Mouse (Mus musculus) urinary bladder, adult 18-20 months (tissue): ENCODE data around the gene Aldh9a1.

ENCODE experiments used
- DNase-seq, 2 experiments: peaks; one replicate each; pipeline ENCODE4 v3.0.0; 2022; ENCODE audit warnings: low spot score in 2 of 2, mixed read lengths in 2 of 2

Gene Aldh9a1

DNA sequence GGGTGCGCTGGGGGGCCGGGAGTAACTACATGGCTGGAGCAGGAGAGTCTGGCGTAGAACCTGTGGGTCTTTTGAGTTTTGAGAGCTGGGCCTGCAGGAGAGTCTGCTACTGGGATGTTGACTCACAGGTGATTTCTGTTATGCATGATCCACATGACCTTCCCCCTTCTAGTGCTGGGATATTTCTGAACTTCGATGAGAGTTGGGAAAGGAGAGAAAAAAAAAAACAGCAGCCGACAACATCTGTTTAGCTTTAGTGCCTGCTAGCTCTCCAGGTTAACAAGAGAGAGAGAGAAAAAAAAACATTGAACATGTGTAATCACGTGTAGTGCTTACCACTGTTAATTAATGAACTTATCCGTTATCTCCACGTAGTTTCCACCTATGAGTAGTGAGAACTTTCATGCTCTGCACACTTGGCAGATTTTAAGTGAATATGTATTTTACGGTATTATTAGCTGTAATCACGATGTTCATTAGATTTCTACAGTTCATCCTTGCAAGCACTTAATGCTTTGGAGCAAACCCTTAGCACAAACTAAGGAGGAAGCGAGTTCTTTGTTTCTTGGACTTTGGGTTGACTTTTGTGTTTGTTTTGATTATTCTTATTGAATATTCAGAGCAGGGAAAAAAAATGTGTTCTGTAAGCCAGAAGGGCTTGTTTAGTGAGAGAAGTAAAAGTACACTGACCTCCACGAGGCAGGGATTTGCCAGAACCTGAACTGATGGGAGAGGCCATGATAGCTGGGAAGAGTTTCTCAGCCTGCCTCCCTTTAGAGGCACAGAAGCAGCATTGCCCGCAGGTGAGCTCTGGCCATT is 1.0 kb downstream of the Aldh9a1 start:
- no peak for DNase-seq

DNA sequence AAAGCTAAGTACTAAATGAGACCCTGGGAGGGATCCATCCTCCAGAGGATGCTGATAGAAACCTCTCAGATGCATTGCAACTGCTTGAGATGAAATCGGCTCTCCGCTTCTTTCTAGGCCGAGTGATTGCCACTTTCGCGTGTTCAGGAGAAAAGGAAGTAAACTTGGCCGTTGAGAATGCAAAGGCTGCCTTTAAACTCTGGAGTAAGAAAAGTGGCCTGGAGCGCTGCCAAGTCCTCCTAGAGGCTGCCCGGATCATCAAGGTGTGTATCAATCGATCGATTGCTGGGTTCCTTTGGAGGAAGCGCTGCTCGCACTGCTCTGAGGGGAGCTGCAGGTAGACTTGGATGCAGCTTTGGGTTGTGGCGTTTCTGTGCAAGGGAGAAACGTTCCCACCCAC is 2.6 kb downstream of the Aldh9a1 start:
- DNase-seq: no peak

DNA sequence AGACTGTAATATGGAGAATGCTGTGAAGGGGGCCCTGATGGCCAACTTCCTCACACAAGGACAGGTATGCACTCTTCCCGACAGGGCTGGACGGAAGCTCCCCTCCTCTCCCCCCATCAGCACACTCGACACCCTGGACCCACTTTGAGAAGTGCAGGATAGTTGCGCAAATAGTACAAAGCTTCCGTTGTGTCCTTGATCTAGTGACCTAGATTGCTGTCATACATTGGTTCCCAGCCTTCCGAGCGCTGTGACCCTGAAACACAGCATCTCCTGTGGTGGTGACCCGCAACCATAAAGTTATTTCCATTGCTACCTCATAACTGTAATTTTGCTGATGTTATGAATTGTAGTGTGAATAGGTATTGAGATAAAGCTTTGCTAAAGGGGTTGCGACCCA is 7.6 kb downstream of the Aldh9a1 start:
- no peak for DNase-seq

DNA sequence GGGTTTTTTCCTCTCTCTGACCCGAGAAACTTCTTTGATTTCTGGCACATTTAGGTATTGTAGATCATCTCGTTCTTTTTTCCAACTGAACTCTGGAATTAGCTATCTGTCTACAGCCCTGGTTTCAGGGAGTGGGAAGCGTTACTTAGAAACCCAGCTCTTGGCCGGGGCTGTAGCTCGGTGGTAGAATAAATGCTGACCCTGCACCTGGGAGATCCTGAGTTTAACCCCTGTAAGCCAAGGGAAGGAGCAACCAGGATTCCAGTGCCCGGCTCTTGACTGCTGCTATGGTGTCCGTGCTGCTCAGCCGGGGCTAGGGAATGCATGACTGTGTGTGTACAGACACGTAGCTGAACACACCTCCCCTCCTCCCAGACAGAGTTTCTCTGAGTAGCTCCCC is 8.9 kb downstream of the Aldh9a1 start:
- no peak for DNase-seq

DNA sequence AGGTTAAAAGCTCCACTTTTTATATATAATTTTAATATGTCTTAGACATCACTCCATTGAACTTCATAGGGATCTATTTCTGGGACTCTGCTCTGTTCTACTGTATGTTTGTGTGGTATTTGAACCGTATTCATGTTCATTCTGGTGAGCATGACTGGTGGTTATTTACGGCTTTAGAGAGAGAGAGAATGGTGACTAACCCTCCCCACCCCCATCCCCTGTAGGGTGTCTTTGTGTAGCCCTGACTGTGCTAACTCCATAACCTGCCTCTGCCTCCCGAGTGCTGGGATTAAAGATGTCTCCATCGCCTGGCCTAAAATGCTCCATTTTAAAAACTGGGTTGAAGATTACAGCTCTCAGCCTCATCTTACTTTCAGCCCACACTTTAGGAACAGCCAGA is 10.5 kb downstream of the Aldh9a1 start:
- DNase-seq: no peak

DNA sequence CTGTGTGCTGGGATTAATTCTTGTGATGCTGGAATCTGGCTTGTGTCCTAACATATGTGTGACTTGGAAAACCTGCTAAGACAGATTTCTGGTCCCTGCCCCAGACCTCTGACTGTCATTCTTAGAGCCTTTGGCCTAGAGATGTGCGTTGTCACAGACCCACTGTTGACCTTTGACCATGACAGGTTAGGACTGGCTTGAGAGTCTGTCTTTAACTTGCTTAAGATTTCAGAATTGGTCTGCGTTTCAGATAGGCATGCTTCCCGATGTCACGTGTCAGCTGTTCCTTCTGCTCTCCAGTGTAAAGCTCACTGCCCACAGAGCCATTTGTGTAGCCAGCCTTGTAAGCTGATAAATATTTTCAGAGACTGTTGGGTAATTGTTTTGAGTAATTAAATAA is 13.0 kb downstream of the Aldh9a1 start:
- no peak for DNase-seq

DNA sequence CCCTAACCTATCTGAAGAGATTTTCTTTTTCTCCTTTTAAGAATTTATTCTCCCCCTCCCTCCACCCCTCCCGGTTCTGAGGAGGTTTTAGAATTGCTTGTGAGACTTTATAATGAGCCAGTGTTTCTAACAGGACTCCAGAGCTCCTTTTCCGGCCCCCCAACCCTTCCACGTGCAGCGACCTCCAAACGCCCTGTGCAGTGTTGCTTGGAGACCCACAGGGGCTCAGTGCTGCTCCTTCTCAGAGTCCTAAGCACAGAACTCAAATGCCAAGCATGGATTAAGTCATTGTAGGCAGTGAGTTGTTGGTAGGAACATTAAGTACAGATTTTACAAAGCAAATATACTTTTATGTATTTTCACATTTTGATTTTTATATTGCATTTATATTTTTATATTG is 13.5 kb downstream of the Aldh9a1 start:
- no peak for DNase-seq

DNA sequence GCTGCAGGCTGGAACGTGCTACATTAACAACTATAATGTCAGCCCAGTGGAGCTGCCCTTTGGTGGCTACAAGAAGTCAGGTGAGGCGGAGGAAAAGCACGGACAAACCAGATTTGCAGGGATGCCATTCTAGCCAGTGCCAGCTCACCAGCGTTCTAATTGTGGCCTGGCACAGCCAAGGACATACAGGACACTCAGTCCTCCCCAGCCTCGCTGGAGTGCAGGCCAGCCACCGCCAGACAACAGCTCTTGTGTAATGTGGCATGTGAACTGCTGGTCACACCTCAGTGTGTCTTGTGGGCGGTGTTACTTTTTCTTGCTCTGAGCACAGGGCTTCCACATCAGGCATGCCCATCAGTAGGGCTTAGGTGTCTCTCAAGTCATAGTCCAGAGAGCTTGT is 16.0 kb downstream of the Aldh9a1 start:
- no peak for DNase-seq

DNA sequence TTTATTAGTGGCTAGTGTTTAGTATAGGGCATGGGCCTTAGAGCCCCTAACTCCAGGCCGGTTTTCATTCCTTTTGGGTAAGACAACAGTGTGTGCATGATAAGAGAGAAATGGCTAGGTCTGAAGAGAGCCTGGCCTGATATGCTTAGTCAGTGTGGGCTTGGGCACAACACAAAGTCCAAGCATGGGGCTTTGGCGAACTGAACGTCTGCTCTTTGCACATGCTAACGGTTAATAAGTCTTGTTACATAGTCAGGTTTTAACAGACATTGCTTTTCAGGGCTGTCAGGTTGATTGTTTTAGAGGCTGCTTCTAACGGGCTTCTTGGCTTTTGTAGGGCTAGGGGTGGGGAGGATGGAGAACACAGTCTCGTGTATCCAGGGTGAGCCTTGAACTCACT is 16.8 kb downstream of the Aldh9a1 start:
- no peak for DNase-seq

DNA sequence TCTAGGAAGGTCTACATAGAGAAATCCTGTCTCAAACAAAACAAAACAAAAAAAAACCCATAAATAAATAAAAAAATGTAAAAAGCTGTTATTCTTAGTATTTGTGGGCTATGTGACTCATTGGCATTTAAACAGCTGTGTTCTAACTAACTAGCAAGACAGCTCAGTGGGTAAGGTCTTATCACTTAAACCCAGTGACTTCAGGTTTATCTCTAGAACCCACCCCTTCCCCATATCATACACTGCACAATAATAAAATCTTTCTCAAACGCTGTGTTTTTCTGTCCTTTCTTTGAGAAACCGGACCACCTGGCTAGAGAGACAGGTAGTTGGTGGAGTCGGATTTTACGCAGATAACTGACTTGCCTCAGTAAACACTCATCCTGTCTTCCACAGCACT is 18.2 kb downstream of the Aldh9a1 start:
- no peak for DNase-seq

DNA sequence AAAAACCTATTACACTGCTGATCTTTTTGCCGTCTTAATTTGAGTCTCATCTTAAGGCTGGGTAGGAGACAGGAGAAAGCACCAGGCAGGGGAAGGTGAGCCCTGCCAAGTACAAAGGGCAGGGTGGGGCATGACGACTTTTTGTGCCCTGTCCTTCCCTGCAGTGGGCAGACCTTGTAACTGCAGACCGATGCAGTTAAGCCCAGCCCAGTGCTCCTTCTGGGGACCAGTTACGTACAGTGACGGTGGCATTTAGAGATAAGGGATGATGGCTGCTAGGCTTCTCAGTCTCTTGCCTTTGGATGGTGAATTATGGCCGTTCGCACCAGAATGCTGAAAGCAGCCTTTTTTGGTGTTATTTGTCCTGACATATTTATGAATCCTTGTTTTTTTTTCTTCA is 18.7 kb downstream of the Aldh9a1 start:
- no peak for DNase-seq

DNA sequence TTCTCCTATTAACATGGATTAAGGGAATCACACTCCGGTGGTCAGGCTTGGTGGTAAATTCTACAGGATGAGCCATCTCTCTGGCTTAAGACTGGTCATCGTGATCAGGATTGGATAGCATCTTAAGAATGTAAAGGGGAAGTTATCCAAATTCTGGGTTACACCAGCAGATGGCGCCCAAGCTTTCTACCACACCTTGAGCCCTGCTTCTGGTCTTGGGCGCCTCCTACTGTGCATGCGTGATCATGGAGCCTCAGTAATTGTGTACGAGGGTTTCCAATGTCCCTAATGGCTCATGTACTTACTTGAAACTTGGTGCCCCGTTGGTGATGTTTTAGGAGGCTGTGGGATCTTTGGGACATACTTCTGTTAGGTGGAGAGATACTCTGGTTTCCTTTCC is 20.1 kb downstream of the Aldh9a1 start:
- peak; percentile 70 to 73 for DNase-seq

DNA sequence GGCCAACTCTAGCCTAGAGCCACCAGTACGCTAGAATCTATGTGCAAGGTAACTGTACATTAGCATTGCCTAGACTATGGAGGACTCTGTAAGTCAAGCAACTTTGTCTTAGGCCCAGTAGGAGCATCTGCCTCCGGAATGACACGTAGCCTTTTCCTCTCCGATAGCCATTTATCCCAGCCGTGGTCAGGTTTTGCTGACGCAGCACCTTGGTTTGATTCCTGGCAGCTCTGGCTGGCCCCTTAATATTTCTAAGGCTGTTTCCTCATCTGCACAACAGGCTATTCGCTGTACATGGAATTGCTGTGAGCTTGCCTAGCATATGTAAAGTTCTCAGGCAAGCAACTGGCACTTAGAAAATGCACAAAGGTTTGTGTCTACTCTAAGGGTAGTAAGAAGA is 22.9 kb downstream of the Aldh9a1 start:
- no peak for DNase-seq

DNA sequence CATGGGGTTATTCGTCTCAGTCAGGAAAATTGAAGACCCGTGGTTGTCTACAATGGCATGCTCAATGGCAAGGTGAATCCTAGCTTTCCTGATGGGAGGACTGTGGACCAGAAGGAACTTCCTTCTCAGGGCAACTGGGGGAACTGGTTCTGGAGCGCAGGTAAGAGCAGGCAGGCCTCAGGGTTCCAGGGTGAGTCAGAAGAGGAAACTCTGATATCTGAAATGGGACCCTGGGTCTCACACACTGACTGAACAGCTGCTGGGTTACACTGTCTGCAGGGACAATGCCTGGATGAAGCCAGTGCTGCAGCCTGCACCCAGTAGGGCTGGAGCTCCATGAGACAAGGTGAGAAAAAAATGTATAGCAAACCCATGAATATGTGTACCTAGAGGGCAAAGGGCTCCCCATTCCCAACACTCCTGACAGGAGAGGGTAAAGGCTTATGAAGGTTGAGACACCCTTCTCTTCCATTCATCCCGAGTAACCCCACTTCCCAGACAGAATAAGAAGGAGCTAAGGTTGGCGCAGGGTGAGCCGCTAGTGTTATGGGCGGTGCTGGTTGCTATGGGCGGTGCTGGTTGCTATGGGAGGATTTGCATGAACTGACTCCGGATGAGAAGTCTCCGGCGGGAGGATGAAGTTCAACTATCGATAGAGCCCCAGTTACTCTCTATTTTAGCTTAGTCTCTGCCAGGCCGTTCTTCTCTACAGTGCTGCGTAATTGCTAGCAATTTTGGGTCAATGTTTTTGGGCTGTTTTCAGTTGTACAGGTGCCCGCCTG is 24.4 kb downstream of the Aldh9a1 start:
- DNase-seq: peak in 1 of 2 experiments; percentile 56

DNA sequence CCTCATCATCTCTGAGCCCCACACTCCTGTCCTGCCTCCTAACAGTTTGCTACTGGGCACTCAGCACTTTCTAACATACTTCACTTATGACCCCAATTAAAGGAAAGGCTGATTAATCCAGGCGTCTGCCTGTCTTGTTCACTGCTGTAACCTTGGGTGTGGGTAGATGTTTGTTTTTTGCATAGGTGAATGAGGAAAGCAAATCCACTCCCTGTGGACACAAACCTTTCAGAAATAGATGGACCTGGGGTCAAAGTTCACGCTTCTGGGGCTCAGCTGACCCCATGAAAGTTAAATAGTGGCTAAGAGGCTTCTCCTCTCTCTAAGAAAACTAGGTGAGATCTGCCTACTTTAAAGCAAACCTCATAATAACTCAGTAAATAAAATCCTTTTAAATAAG is 25.2 kb downstream of the Aldh9a1 start:
- DNase-seq: no peak

DNA sequence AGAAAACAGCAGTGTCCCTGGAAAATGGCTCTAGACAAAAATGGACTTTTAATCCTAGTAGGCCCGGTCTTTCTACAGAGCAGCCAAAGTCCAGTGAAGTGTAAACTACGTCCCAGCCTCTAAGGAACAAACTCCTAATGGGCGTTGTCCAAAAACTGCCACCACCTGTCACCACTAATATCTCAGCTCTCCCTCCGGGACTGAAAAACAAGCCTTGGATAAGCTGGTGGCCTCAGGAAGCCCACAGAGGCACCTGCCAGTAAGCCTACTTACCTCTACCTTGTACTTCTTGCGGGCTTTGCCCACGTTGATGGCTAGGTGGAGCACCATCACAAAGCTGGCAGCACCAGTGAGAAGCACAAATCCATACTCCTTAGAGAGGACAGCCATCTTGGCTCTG is 28.2 kb downstream of the Aldh9a1 start:
- no peak for DNase-seq

DNA sequence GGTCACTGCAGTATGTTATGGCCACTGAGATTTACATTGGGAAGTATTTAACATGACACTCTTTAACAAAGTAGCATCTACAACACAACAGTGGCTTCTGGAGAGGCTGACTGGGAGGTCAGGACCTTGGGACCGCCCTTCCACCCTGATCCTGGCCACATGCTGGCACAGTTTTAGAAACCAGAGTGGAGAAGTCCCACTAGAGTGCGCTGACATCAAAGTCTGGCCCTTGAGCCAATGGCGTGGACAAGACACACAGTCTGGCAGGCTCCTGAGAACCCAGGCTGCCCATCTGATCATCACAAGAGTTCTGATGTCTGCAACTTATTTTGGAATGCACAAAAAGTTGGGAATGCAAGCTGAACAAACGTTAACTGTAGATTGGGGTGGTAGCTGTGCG is 30.0 kb downstream of the Aldh9a1 start:
- DNase-seq: no peak

DNA sequence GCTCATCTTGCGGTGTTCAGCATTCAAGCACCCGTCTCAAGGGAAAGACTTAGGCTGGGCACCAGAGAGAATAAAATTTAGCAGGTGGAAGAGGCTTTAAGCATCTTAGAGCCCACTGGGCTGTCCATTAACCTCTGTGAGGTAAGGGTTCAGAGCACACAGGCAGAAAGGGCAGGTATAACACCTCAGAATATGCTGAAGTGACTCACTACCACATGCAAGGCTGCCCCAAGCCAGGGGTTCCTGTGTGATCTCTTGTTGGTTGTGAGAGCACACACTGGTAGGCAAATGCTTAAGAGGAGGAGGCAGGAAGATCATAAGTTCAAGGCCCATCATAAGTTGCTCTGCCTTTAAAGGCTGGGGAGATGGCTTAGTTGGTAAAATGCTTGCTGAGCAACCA is 30.4 kb downstream of the Aldh9a1 start:
- DNase-seq: no peak

DNA sequence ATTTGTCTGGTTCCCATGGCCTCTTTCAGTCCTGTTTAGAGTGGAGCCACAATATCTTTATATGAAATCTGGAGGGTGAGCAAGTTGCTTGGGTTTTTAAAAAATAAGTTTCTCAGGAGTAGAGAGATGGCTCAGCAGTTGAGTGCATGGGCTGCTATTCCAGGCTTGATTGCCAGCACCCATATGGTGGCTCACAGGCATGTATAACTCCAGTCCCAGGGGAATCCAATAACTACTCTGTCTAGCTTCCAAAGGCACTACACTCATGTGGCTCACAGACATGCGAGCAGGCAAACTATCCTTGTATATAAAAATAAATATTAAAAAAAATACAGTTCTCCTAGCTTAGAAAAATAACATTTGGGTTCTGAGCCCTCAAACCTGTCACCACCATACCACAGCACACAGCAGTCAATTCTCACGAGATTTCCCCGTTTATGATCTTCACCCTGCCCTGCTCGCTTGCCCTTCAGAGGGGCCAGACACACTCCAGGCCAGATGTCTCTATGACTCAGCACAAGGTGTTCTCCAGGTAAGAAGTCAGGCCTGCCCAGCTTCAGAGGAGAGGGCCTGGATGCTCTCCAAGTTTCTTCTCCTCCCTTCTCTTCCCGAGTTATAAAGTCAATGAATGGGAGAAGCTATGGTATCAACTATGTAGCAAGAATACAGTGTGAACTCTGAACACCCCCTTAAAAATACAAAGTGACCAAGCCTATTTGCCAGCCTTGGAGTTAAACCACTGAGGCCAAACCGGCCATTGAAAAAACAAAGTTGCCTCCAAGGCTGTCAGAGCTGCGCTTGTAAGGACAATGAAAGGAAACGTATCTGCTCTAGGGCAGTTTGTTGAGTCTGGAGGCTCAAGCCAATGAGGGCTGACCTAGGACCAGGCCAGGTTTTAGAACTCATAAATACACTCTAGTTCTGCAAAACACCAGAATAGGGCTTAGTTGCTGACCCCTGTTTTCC is 31.5 kb downstream of the Aldh9a1 start:
- DNase-seq: no peak

DNA sequence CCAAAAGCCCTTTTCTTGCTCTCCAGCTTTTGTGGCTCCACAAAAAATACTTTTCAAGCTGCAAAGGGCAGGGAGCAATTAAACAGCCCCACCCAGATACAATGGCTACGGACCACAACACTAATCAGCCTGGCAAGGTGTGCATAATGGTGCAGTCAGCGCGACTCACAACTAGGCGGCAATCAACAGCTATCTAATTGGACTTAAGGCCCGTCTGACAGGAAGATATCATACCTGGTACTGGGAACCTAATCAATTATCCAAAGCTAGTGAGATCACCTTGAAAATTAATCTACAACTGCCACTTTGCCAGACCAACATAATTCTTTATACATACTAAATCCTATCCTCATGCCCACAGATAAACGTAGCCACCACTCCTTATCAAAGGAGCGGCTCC is 32.5 kb downstream of the Aldh9a1 start:
- no peak for DNase-seq

DNA sequence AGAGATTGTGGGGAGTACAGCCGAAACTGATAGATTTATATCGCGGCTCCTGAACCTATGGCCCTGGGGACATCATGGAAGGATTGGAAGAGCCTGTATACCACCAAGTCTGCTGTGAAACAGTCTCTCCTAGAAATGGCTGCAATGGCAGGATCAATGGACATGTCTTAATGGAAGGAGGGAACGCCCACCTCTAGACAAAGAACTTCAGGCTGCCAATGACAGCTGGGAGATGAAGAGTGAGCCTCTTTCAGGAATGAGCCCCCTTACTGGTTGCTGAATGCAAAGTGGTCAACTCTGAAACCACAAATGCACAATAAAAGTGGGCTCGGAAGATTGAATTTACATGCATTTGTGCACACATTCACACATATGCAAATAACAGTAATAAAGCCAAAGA is 33.0 kb downstream of the Aldh9a1 start:
- DNase-seq: no peak

DNA sequence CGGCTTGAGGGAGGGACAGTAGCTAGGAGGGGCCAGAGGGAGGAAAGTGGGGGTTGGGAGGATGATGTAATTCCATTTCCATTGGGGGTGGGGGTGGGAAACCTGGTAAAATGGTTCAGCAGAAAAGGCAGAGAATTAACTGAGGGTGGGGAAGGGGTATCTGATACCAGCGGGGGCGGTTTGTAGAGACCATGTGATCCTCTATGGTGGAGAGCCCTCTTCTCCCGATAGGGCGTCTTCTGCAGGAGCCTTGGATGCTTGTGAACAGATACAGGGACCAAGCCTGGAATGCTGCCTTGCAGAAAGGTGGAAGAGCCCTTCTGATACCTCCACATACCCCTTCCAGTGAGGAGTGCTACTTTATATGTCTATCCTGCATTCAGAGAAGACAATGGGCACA is 33.4 kb downstream of the Aldh9a1 start:
- no peak for DNase-seq
